Mouse (Mus musculus): ENCODE measurements at regions not wholly inside any gene's neighbourhood (a gene's known extent, or its start where the extent isn't known, plus 50 kb on each side); places are given as distances from the start of the nearest gene placed in this dataset.

GRCm38 (mm10) chr2:59431867-59432266 is 52.6 kb upstream of the Dapl1 start:
- no peaks in the 10 kb centered on the region for H3K36me3 ChIP-seq
- H3K27ac ChIP-seq (replicated peaks) = no peak overlapping the region
- H3K27me3 ChIP-seq = no peaks in the 10 kb centered on the region
- H3K4me3 ChIP-seq = no peak overlapping the region
- no peaks in the 10 kb centered on the region for H3K4me1 ChIP-seq
- WGBS = 85% methylated on average over 7 of the region's 7 CpGs
- no peak for ATAC-seq (replicated peaks)
- H3K4me2 ChIP-seq (replicated peaks) = no peak overlapping the region
- H3K9ac ChIP-seq (replicated peaks) = no peak overlapping the region
- no peaks in the 10 kb centered on the region for H3K9me3 ChIP-seq
